Mouse (Mus musculus): ENCODE results near the gene Umodl1. TPM values are rescaled to one million over a fixed set of nuclear protein-coding genes. Genes with fewer than 3 reads are reported as not detected.

Umodl1 gene
- polyA plus RNA-seq, 1 experiment from 2014 or later, result 0.14 TPM

DNA sequence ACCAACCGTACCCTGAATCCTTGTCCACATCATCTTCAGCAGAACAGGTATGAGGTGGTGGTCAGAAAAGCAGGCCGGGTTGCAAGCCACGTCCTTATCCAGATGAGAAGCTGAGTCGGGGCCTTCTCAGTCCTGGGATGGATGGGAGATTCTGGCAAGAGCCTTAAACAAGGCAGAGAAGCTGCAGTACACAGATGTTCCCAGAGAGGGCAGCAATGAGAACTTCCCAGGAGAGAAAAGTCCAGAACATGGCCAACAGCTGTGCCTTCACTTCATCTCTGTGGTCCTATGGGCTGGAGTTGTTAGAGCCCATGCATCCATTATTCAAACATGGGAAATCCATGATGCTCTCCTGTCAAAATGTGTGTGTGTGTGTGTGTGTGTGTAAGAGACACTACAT lies 63.8 kb downstream of the Umodl1 start:
- Histone ChIP-seq H3K9ac (replicated peaks; ENCODE audit: low read length) (no peak overlapping the region), H3K27ac (ENCODE audit: low read length) (no peak overlapping the region), H3K9me3 (ENCODE audit: low read length) (peaks cover 10% of the 10 kb centered on the region; the same call in 1 of the 2 replicates), H3K27me3 (ENCODE audit: insufficient read depth, low read length) (no peaks in the 10 kb centered on the region), H3K36me3 (ENCODE audit: insufficient read depth, low read length) (no peaks in the 10 kb centered on the region), H3K4me3 (ENCODE audit: low read length) (no peak overlapping the region), H3K4me2 (replicated peaks; ENCODE audit: low read depth, low read length) (no peak overlapping the region), H3K4me1 (ENCODE audit: insufficient read depth, low read length) (no peaks in the 10 kb centered on the region)
- ATAC-seq (ENCODE audit: low FRiP score, low TSS enrichment), result no peak
- WGBS, result 76% methylated on average over 4 of the region's 4 CpGs

DNA sequence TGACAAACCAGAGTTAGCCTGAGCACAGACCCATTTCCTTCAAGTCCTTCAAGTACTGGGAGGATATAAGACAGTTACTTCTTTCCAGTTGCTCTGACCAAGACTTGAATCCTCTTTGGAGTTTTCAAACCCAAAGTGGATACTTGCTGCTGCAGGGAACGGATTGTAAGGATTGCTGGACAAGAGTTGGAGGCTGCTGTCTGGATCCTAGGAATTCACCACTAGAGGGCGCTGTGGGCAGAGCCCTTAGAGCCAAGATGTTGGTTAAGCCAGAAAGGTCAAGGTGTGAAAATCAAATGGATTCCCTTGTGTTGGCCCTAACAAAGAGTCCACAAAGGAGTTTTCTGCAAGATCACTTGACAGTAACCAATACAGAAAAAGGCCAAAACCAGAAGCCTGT lies 65.1 kb downstream of the Umodl1 start:
- ATAC-seq (ENCODE audit: low FRiP score, low TSS enrichment), result no peak
- Histone ChIP-seq H3K9me3 (ENCODE audit: low read length) (peaks cover 10% of the 10 kb centered on the region; the same call in 1 of the 2 replicates), H3K4me2 (replicated peaks; ENCODE audit: low read depth, low read length) (no peak overlapping the region), H3K4me1 (ENCODE audit: insufficient read depth, low read length) (no peaks in the 10 kb centered on the region), H3K9ac (replicated peaks; ENCODE audit: low read length) (no peak overlapping the region), H3K27me3 (ENCODE audit: insufficient read depth, low read length) (no peaks in the 10 kb centered on the region), H3K4me3 (ENCODE audit: low read length) (no peak overlapping the region), H3K36me3 (ENCODE audit: insufficient read depth, low read length) (no peaks in the 10 kb centered on the region), H3K27ac (ENCODE audit: low read length) (no peak overlapping the region)
- 8% methylated on average over 2 of the region's 2 CpGs for WGBS

DNA sequence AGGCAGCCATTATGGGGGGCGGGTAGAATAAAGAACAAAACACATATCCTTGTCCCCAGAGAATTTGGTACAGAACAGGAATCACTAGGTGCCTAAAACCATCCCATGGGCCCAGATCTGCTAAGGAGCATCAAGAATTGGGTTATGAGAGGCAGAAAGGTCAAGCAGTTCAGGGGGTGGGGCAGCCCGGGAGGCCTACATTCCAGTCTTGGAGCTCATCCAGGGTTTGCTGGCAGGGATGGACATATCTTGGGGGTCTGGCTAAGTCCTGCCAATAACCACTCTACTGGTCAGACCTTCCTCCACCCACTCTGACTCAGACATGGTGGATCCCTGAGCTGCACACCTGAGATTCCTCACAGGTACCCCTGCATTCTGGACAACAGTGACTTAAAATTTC lies 65.6 kb downstream of the Umodl1 start:
- Histone ChIP-seq H3K36me3 (ENCODE audit: insufficient read depth, low read length) (no peaks in the 10 kb centered on the region), H3K4me1 (ENCODE audit: insufficient read depth, low read length) (no peaks in the 10 kb centered on the region), H3K27me3 (ENCODE audit: insufficient read depth, low read length) (no peaks in the 10 kb centered on the region), H3K4me3 (ENCODE audit: low read length) (no peak overlapping the region), H3K4me2 (replicated peaks; ENCODE audit: low read depth, low read length) (no peak overlapping the region), H3K9me3 (ENCODE audit: low read length) (peaks cover 10% of the 10 kb centered on the region; the same call in 1 of the 2 replicates), H3K27ac (ENCODE audit: low read length) (no peak overlapping the region), H3K9ac (replicated peaks; ENCODE audit: low read length) (no peak overlapping the region)
- ATAC-seq (ENCODE audit: low FRiP score, low TSS enrichment), result no peak
- WGBS, result 73% methylated on average over 2 of the region's 2 CpGs

DNA sequence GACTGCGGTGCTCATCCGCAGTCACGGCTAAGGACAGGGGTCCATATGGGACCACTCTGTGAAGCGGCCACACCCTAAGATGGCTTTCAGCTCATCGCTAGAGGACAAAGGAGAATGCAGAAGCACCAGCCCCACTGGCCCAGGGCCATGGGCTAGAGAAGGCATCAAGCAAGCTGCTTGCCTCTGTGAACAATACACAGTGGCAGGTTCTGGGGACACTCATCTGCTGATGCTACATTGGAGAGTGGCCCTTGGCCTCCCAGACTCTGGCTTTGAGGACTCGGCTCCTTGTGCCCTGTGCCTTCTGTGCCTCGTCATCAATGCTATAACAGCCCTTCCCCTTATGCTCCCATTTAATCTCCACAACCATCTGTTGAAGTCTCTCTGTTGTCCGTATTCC lies 66.8 kb downstream of the Umodl1 start:
- ATAC-seq (ENCODE audit: low FRiP score, low TSS enrichment), result no peak
- WGBS, result 88% methylated on average over 8 of the region's 8 CpGs

DNA sequence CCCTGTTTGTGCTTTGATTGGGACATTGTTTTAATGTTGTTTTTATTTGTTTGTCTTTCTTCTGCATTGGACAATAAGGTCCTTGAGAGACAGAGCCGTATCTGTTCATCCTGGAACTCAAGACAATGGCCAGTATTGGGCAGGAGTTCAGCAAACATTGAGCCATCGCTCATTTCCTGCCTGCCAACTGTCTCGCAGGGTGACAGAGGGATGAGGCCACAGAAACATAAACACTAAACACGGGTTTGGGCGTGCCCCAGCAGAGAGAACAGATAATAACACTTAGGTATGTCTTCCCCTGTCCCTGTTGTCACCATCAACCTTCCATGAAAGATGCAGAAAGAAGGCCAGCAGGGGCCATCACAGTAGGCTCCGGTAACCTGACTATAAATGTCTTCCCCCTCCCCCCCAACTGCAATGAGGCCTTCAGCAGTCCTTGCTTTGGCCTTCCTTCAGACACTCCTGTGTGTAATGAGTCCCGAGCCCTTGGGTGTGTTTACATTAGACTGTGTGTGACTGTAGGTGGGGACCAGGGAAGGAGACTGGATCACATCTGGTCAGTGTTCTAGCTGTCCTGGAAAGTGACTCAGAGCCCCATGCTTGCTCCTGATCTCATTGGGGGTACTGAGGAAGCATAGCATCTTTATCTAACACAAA lies 69.8 kb downstream of the Umodl1 start:
- WGBS, result 57% methylated on average over 7 of the region's 7 CpGs
- ATAC-seq (ENCODE audit: low FRiP score, low TSS enrichment), result no peak
- Histone ChIP-seq H3K36me3 (ENCODE audit: insufficient read depth, low read length) (no peaks in the 10 kb centered on the region), H3K4me3 (ENCODE audit: low read length) (no peak overlapping the region), H3K4me2 (replicated peaks; ENCODE audit: low read depth, low read length) (no peak overlapping the region), H3K27me3 (ENCODE audit: insufficient read depth, low read length) (no peaks in the 10 kb centered on the region), H3K9me3 (ENCODE audit: low read length) (no peaks in the 10 kb centered on the region), H3K4me1 (ENCODE audit: insufficient read depth, low read length) (no peaks in the 10 kb centered on the region), H3K27ac (ENCODE audit: low read length) (no peak overlapping the region), H3K9ac (replicated peaks; ENCODE audit: low read length) (no peak overlapping the region)

More for the DNA sequence above, 66.8 kb downstream of the Umodl1 start:
- Histone ChIP-seq H3K9me3 (ENCODE audit: low read length) (peaks cover 7% of the 10 kb centered on the region; the same call in 1 of the 2 replicates), H3K27ac (ENCODE audit: low read length) (no peak overlapping the region), H3K27me3 (ENCODE audit: insufficient read depth, low read length) (no peaks in the 10 kb centered on the region), H3K36me3 (ENCODE audit: insufficient read depth, low read length) (no peaks in the 10 kb centered on the region), H3K9ac (replicated peaks; ENCODE audit: low read length) (no peak overlapping the region), H3K4me2 (replicated peaks; ENCODE audit: low read depth, low read length) (no peak overlapping the region), H3K4me1 (ENCODE audit: insufficient read depth, low read length) (no peaks in the 10 kb centered on the region), H3K4me3 (ENCODE audit: low read length) (no peak overlapping the region)

DNA sequence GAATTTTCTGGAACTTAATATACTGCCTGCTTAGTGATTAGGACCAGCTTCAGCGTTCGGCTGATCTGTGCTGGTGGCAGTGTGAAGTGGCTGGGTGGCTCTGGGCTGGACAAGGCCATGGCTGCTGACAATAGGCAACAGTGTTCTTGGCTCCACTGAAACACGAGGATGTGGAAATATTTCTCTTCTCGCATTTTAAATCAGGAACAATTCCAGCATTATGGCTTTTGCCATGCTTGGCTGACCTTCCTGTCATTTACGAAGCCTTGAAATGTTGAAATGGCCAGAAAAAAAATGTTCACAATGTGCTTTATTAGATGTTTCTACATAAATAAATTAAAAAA lies 70.3 kb downstream of the Umodl1 start:
- Histone ChIP-seq H3K27me3 (ENCODE audit: insufficient read depth, low read length) (no peaks in the 10 kb centered on the region), H3K36me3 (ENCODE audit: insufficient read depth, low read length) (no peaks in the 10 kb centered on the region), H3K4me2 (replicated peaks; ENCODE audit: low read depth, low read length) (no peak overlapping the region), H3K4me3 (ENCODE audit: low read length) (no peak overlapping the region), H3K4me1 (ENCODE audit: insufficient read depth, low read length) (no peaks in the 10 kb centered on the region), H3K9ac (replicated peaks; ENCODE audit: low read length) (no peak overlapping the region), H3K9me3 (ENCODE audit: low read length) (no peaks in the 10 kb centered on the region), H3K27ac (ENCODE audit: low read length) (no peak overlapping the region)
- 60% methylated on average over 5 of the region's 5 CpGs for WGBS
- ATAC-seq (ENCODE audit: low FRiP score, low TSS enrichment), result no peak

DNA sequence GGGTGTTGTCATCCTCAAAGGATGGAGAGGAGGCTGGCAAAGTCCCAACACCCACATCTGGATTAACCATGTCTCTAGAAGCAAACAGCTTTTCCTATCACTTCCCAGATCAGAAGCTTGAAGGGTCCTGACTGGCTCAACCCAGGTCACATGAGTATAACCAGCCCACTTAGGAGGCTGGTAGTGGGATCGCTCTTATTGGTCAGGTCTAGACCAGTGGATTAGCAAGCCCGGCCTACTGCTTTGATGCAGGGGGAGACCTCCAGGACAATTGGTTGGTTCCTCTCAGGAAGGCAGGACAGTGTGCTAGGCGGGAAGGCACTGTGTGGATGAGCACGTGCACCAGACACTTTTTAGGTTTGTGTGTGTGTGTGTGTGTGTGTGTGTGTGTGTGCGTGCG lies 72.5 kb downstream of the Umodl1 start:
- Histone ChIP-seq H3K4me3 (ENCODE audit: low read length) (no peak overlapping the region), H3K9me3 (ENCODE audit: low read length) (peaks cover 2% of the 10 kb centered on the region; the same call in 1 of the 2 replicates), H3K36me3 (ENCODE audit: insufficient read depth, low read length) (no peaks in the 10 kb centered on the region), H3K4me2 (replicated peaks; ENCODE audit: low read depth, low read length) (no peak overlapping the region), H3K27ac (ENCODE audit: low read length) (no peak overlapping the region), H3K27me3 (ENCODE audit: insufficient read depth, low read length) (no peaks in the 10 kb centered on the region), H3K4me1 (ENCODE audit: insufficient read depth, low read length) (no peaks in the 10 kb centered on the region), H3K9ac (replicated peaks; ENCODE audit: low read length) (no peak overlapping the region)
- no peak for ATAC-seq (ENCODE audit: low FRiP score, low TSS enrichment)
- 81% methylated on average over 6 of the region's 6 CpGs for WGBS

DNA sequence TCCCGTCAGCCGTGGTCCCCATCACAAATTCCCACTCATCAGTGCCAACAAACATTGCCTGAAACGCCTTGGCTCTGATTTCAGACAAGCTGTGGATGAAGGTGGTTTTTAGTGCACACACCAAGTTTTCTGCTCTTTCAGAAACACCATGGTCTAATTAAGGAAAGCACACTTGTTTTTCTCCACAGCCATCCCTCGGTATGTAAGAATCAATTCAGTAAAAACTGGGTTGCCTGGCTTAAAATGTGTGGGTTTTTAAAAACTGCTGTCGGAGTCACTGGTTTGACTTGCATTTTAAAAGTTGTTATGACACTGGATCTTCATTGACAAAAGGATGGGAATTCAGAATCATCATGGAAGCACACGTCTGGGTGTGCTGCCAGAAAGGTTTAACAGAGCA lies 73.3 kb downstream of the Umodl1 start:
- Histone ChIP-seq H3K9ac (replicated peaks; ENCODE audit: low read length) (no peak overlapping the region), H3K27ac (ENCODE audit: low read length) (no peak overlapping the region), H3K27me3 (ENCODE audit: insufficient read depth, low read length) (no peaks in the 10 kb centered on the region), H3K36me3 (ENCODE audit: insufficient read depth, low read length) (no peaks in the 10 kb centered on the region), H3K4me1 (ENCODE audit: insufficient read depth, low read length) (no peaks in the 10 kb centered on the region), H3K9me3 (ENCODE audit: low read length) (peaks cover 4% of the 10 kb centered on the region; the same call in 1 of the 2 replicates), H3K4me2 (replicated peaks; ENCODE audit: low read depth, low read length) (no peak overlapping the region), H3K4me3 (ENCODE audit: low read length) (no peak overlapping the region)
- ATAC-seq (ENCODE audit: low FRiP score, low TSS enrichment), result no peak
- WGBS, result 90% methylated on average over 6 of the region's 6 CpGs

DNA sequence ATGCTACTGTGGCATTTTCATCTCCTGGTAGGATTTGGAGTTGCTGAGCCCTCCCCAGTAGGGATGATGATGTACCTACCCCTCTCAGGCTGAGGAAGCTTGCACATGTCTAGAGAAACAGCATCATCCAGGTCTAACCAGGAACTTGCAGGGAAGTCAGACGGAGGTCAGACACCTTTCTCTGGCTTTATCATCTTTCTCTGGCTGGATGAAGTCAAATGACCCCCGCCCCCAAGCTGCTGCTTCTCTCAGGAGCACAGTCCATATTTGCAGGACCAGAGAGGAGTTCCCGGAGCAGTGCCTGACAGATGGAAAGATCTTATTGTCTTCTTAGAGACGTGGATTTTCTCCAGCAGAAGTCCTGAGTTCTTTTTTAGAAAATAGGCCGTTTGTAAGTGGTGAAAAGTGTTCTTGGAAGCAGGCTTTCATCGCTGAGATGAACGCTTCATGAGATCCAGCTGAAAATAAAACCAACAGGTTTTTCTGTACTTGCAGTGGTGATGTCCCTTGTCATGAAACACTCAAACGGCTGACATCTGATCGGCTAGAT lies 74.5 kb downstream of the Umodl1 start:
- no peak overlapping the region for H3K4me2 ChIP-seq (replicated peaks; ENCODE audit: low read depth, low read length)
- no peaks in the 10 kb centered on the region for H3K4me1 ChIP-seq (ENCODE audit: insufficient read depth, low read length)
- ATAC-seq (ENCODE audit: low FRiP score, low TSS enrichment), result no peak
- H3K9me3 ChIP-seq (ENCODE audit: low read length), result peaks cover 4% of the 10 kb centered on the region; the same call in 1 of the 2 replicates
- H3K36me3 ChIP-seq (ENCODE audit: insufficient read depth, low read length), result no peaks in the 10 kb centered on the region
- no peaks in the 10 kb centered on the region for H3K27me3 ChIP-seq (ENCODE audit: insufficient read depth, low read length)
- 76% methylated on average over 9 of the region's 9 CpGs for WGBS
- no peak overlapping the region for H3K27ac ChIP-seq (ENCODE audit: low read length)
- no peak overlapping the region for H3K9ac ChIP-seq (replicated peaks; ENCODE audit: low read length)
- no peak overlapping the region for H3K4me3 ChIP-seq (ENCODE audit: low read length)

DNA sequence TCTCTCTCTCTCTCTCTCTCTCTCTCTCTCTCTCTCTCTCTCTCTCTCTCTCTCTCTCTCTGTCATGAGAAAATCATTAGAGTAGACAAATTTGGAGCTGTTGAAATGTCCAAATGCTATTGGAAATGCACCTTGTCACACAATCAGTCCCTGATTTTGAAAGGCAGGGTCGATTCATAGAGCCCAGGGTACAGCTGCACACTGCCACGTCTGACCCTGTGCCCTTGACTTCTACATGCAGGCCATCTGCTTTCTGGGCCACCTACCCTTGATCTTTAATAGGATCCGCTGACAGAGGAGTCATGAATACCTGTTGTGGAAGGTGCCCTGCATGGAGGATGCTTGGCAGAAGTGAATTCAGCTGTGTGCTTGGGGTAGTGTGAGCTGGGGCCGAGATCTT lies 75.0 kb downstream of the Umodl1 start:
- WGBS, result 84% methylated on average over 4 of the region's 4 CpGs
- Histone ChIP-seq H3K9ac (replicated peaks; ENCODE audit: low read length) (no peak overlapping the region), H3K4me2 (replicated peaks; ENCODE audit: low read depth, low read length) (no peak overlapping the region), H3K27ac (ENCODE audit: low read length) (no peak overlapping the region), H3K4me3 (ENCODE audit: low read length) (no peak overlapping the region), H3K27me3 (ENCODE audit: insufficient read depth, low read length) (no peaks in the 10 kb centered on the region), H3K36me3 (ENCODE audit: insufficient read depth, low read length) (no peaks in the 10 kb centered on the region), H3K4me1 (ENCODE audit: insufficient read depth, low read length) (no peaks in the 10 kb centered on the region), H3K9me3 (ENCODE audit: low read length) (peaks cover 4% of the 10 kb centered on the region; the same call in 1 of the 2 replicates)
- ATAC-seq (ENCODE audit: low FRiP score, low TSS enrichment), result no peak

All from kidney, embryonic 16.5 days (tissue).